Mouse (Mus musculus) heart, embryonic 12.5 days (tissue): ENCODE data around the gene Nsmce1. TPM values are rescaled to one million over a fixed set of nuclear protein-coding genes. Genes with fewer than 3 reads are reported as not detected.
A peak's percentile ranks its signal among the peaks of the same experiment; 100 is the strongest.

Experiments used
- ATAC-seq: fragments of 200-750 bp; cut with Nextera tagmentation; 2 replicates; pipeline ENCODE4 v1.8.0; 2017; ENCODE audit warnings: moderate TSS enrichment, moderate library complexity; ENCODE audit not compliant: insufficient number of reproducible peaks, low FRiP score
- H3K27ac ChIP-seq: fragments of 300-500 bp; sonication (generic); 2 replicates; pipeline ENCODE4 v1.5.1; 2016; ENCODE audit warnings: mild to moderate bottlenecking, moderate library complexity; ENCODE audit not compliant: poor library complexity, severe bottlenecking
- H3K27me3 ChIP-seq: fragments of 300-500 bp; sonication (generic); replicated peaks from 2 replicates; pipeline ENCODE4 v1.6.1; 2016; ENCODE audit warnings: mild to moderate bottlenecking, moderate library complexity
- H3K36me3 ChIP-seq: fragments of 300-500 bp; sonication (generic); 2 replicates; pipeline ENCODE4 v1.6.1; 2016; ENCODE audit warnings: mild to moderate bottlenecking, moderate library complexity
- H3K4me1 ChIP-seq: fragments of 300-500 bp; sonication (generic); replicated peaks from 2 replicates; pipeline ENCODE4 v1.6.1; 2016; ENCODE audit warnings: mild to moderate bottlenecking
- H3K4me2 ChIP-seq: fragments of 300-500 bp; sonication (generic); 2 replicates; pipeline ENCODE4 v1.6.1; 2016; ENCODE audit warnings: mild to moderate bottlenecking, moderate library complexity
- H3K4me3 ChIP-seq: fragments of 300-500 bp; sonication (generic); 2 replicates; pipeline ENCODE4 v1.5.1; 2016; ENCODE audit warnings: mild to moderate bottlenecking
- H3K9ac ChIP-seq: fragments of 300-500 bp; sonication (generic); 2 replicates; pipeline ENCODE4 v1.6.1; 2016; ENCODE audit warnings: mild to moderate bottlenecking, moderate library complexity
- H3K9me3 ChIP-seq: fragments of 300-500 bp; sonication (generic); replicated peaks from 2 replicates; pipeline ENCODE4 v1.6.1; 2016; ENCODE audit warnings: mild to moderate bottlenecking, moderate library complexity
- WGBS: fragments of 180-500 bp; shearing (Covaris S2); methylation state at CpG from one replicate; pipeline ENCODE4 v1.1.7; 2016; 5-methylcytosine and 5-hydroxymethylcytosine counted together
- polyA plus RNA-seq: library from polyadenylated mRNA; unstranded; fragments of >200 nt; fragmentation: Nextera tagmentation; extraction: Ambion mirVana; gene quantifications from 2 replicates; pipeline ENCODE4 v1.2.1, GENCODE M21; 2016

Gene Nsmce1
- polyA plus RNA-seq = 97.1 and 98.8 TPM in 2 replicates

DNA sequence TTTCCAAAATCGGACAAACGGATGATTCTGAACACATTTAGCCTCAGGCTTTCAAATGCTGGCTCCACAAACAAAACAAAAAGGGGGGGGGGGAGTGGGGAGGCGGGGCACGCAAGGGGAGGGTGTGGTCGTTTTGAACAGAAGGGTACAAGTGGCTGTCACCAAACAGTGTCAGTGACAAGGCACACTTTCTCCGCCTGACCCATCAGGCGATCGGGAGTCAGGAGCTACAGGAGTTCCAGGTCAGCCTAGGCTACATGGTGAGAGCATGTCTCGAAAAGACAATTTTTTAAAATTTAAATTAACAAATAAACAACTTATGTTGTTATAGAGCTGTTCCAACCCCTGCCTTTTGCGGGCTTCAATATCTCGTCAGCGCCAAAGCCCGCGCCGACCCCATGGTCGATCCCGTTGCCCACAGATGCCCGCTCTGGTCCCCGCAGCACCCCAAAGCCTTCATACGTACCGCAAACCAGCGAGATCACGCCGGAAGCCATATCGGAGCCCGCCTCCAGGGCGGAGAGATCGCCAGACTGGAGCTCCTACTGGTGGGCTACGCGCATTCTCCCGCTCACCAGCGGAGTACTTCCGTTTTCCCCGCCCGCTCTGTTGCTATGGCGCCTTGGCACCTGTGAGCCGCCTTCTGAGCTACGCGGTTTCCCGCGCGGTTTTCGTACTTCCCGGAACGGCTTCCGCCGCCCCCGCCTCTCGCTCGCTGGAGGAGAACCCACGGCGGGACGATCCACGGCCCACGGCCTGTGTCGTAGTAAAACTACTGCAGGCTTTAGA lies at the start of gene Nsmce1:
Gene Nsmce1, minus strand, starts transcription at position 650 of the 789 bp plus-strand sequence.
- Histone ChIP-seq H3K36me3 (peaks cover 8% of the 10 kb centered on the region), H3K27me3 (no peaks in the 10 kb centered on the region), H3K4me1 (peaks cover 16% of the 10 kb centered on the region), H3K27ac (peak within 1 kb of the TSS; percentile 73), H3K9ac (peak within 1 kb of the TSS; percentile 85), H3K4me2 (peak within 1 kb of the TSS; percentile 81), H3K4me3 (peak within 1 kb of the TSS; percentile 76), H3K9me3 (no peaks in the 10 kb centered on the region)
- peak; percentile 97 for ATAC-seq
- WGBS = under 1% methylated on average over 56 of the region's 56 CpGs

DNA sequence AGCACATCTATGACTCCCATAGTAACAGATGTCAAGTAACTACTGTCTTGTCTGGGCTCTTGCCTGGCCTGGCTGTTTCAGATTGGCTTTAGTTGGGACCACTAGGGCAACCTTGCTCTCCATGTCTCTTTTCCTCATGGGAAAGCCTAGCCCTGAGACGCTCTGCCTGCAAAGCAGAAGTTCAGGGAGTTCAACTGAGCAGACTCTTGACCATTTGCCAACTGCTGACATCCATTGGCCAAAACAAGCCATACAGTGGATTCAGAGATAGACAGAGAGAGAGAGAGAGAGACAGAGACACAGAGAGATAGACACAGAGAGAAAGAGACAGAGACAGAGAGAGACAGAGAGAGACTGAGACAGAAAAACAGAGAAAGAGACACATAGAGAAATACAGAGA lies 49.6 kb upstream of the Nsmce1 start:
- no peak overlapping the region for H3K27ac ChIP-seq
- no peak overlapping the region for H3K9ac ChIP-seq
- WGBS = 75% methylated on average over 1 of the region's 1 CpGs
- no peaks in the 10 kb centered on the region for H3K36me3 ChIP-seq
- no peak overlapping the region for H3K4me2 ChIP-seq
- ATAC-seq = no peak
- no peaks in the 10 kb centered on the region for H3K4me1 ChIP-seq
- no peaks in the 10 kb centered on the region for H3K9me3 ChIP-seq
- H3K27me3 ChIP-seq = no peaks in the 10 kb centered on the region
- no peak overlapping the region for H3K4me3 ChIP-seq

- no peak overlapping the region for H3K9ac ChIP-seq
- no peaks in the 10 kb centered on the region for H3K36me3 ChIP-seq
- H3K27ac ChIP-seq = no peak overlapping the region
- H3K9me3 ChIP-seq = peaks cover 1% of the 10 kb centered on the region
- H3K4me3 ChIP-seq = no peak overlapping the region
- H3K4me2 ChIP-seq = no peak overlapping the region
- H3K4me1 ChIP-seq = no peaks in the 10 kb centered on the region
- no peaks in the 10 kb centered on the region for H3K27me3 ChIP-seq
- ATAC-seq = no peak
- 77% methylated on average over 3 of the region's 3 CpGs for WGBS
Measured at GRCm38 (mm10) chr7:125539351-125539750, 48.0 kb upstream of the Nsmce1 start.

- no peak overlapping the region for H3K4me3 ChIP-seq
- no peaks in the 10 kb centered on the region for H3K36me3 ChIP-seq
- no peaks in the 10 kb centered on the region; the same call in 1 of the 2 replicates for H3K27me3 ChIP-seq
- no peak for ATAC-seq
- no peak overlapping the region for H3K9ac ChIP-seq
- H3K4me2 ChIP-seq = no peak overlapping the region
- 85% methylated on average over 9 of the region's 9 CpGs for WGBS
- no peaks in the 10 kb centered on the region for H3K4me1 ChIP-seq
- no peak overlapping the region for H3K27ac ChIP-seq
- no peaks in the 10 kb centered on the region for H3K9me3 ChIP-seq
Measured at GRCm38 (mm10) chr7:125527901-125528580, 36.6 kb upstream of the Nsmce1 start.

DNA sequence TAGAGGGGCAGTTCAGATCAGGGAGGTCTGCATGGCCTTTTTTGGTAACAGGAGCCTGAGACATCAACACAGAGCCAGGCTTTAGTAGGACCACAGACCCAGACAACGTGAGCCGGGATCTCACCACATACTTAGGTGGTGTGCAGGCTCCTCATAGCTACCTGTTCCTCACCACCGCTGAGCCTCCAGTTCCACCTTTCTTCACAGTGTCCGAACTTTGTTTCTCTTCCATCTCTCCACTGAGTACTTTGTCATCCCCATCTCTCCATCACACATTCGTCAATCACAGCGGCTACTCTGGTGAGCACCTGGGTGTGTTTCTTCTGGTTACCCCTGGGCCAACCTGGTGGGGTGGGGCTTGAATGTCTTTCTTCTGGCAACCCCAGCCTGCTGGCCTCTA lies 35.8 kb upstream of the Nsmce1 start:
- H3K9ac ChIP-seq = no peak overlapping the region
- H3K27ac ChIP-seq = no peak overlapping the region
- 88% methylated on average over 6 of the region's 6 CpGs for WGBS
- H3K4me3 ChIP-seq = no peak overlapping the region
- H3K9me3 ChIP-seq = no peaks in the 10 kb centered on the region
- H3K36me3 ChIP-seq = no peaks in the 10 kb centered on the region
- no peak overlapping the region for H3K4me2 ChIP-seq
- no peak for ATAC-seq
- no peaks in the 10 kb centered on the region; the same call in 1 of the 2 replicates for H3K27me3 ChIP-seq
- no peaks in the 10 kb centered on the region for H3K4me1 ChIP-seq

- ATAC-seq = peak; percentile 50; the same call in 1 of the 2 replicates
Measured at GRCm38 (mm10) chr7:125523051-125523450, 31.7 kb upstream of the Nsmce1 start.

DNA sequence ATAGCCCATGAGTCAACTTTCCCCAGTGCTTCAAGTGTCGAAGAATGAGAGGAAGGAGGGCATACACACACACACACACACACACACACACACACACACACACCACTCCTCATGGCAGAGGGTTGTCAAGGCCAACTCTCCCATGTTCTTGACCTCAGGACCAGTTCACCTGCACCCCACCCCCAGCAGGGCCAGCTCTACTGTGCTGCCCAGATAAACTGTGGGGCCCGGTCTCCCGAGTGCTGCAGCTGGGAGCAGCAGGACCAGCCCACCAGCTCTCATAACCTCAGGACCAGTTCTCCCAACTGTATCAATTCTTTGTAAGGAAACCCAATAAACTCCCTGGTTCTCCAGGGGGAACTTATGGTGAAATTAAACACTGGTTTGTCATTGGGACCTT lies 28.3 kb upstream of the Nsmce1 start:
- H3K9me3 ChIP-seq = no peaks in the 10 kb centered on the region; the same call in 1 of the 2 replicates
- 74% methylated on average over 3 of the region's 3 CpGs for WGBS
- no peak overlapping the region for H3K4me3 ChIP-seq
- H3K36me3 ChIP-seq = no peaks in the 10 kb centered on the region
- H3K27me3 ChIP-seq = no peaks in the 10 kb centered on the region
- H3K4me2 ChIP-seq = no peak overlapping the region
- H3K27ac ChIP-seq = no peak overlapping the region
- ATAC-seq = no peak
- no peak overlapping the region for H3K9ac ChIP-seq
- no peaks in the 10 kb centered on the region for H3K4me1 ChIP-seq

More at GRCm38 (mm10) chr7:125523051-125523450, 31.7 kb upstream of the Nsmce1 start:
- Histone ChIP-seq H3K36me3 (no peaks in the 10 kb centered on the region), H3K4me1 (no peaks in the 10 kb centered on the region), H3K27ac (no peak overlapping the region), H3K9me3 (no peaks in the 10 kb centered on the region; the same call in 1 of the 2 replicates), H3K27me3 (no peaks in the 10 kb centered on the region; the same call in 1 of the 2 replicates), H3K9ac (no peak overlapping the region), H3K4me3 (no peak overlapping the region), H3K4me2 (no peak overlapping the region)
- 24% methylated on average over 3 of the region's 3 CpGs for WGBS

GRCm38 (mm10) chr7:125517470-125517869 lies 26.1 kb upstream of the Nsmce1 start:
- Histone ChIP-seq H3K9ac (no peak overlapping the region), H3K27ac (no peak overlapping the region), H3K27me3 (no peaks in the 10 kb centered on the region), H3K4me3 (no peak overlapping the region), H3K4me2 (no peak overlapping the region), H3K4me1 (no peaks in the 10 kb centered on the region; the same call in 1 of the 2 replicates), H3K36me3 (no peaks in the 10 kb centered on the region), H3K9me3 (no peaks in the 10 kb centered on the region; the same call in 1 of the 2 replicates)
- ATAC-seq = no peak
- WGBS = 80% methylated on average over 6 of the region's 6 CpGs

DNA sequence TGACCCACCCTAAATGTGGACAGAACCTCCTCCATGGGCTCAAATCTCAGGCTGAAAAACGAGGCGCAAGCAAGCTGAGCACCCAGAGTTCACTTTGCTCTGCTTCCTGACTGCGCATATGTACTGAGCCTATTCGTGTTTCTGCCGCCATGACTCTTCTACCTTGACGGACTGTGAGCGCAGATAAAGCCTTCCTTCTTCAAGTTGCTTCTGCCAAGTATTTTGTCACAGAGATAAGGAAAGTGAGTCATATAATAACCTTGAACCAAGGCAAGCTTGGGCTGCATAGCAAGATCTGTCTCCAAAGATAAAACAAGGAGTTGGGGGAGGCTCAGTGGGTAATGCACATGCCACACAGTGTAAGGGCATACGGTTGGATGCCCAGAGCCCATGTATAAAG lies 25.3 kb upstream of the Nsmce1 start:
- Histone ChIP-seq H3K4me2 (no peak overlapping the region), H3K4me3 (no peak overlapping the region), H3K36me3 (no peaks in the 10 kb centered on the region), H3K4me1 (no peaks in the 10 kb centered on the region; the same call in 1 of the 2 replicates), H3K27me3 (no peaks in the 10 kb centered on the region), H3K9ac (no peak overlapping the region), H3K9me3 (no peaks in the 10 kb centered on the region; the same call in 1 of the 2 replicates), H3K27ac (no peak overlapping the region)
- no peak for ATAC-seq
- 65% methylated on average over 8 of the region's 8 CpGs for WGBS

DNA sequence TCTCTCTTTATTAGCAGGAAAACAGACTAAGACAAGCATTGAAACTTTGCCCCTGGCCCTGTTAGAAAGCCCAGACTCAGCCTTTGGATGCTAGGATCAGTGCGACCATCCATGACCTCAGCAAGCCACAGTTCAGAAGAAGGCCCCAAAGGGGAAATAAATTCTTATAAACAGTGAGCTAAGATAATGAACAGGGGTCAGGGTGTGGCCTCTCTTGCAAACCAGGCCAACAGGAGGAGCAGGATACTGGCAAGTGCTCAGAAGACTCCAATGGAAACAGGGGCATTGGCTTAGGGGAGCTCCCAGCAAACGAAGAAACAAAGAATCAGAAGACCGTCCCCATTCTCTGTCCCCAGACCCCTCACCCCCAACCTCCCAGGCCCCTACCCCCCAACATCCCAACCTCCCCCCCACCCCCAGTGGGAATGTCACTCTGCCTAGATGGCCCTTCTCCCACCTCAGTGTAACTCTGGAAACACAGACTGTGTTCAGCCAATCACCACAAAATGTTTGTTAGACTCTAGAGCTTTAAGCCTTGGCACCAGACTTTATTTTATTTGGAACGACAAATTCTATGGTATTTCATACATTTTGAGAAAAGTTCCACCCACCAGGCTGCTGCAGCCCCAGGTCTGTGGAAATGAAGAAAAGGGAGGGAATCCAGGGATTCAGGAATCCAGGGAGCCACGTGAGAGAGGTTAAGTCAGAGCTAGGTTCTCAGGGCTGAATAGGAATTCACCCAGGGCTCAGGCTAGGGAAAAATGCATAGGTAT lies 23.9 kb upstream of the Nsmce1 start:
- ATAC-seq = no peak
- no peak overlapping the region for H3K4me2 ChIP-seq
- H3K4me1 ChIP-seq = no peaks in the 10 kb centered on the region; the same call in 1 of the 2 replicates
- WGBS = 82% methylated on average over 5 of the region's 5 CpGs
- no peak overlapping the region for H3K9ac ChIP-seq
- no peaks in the 10 kb centered on the region for H3K36me3 ChIP-seq
- H3K27ac ChIP-seq = no peak overlapping the region
- no peak overlapping the region for H3K4me3 ChIP-seq
- no peaks in the 10 kb centered on the region; the same call in 1 of the 2 replicates for H3K9me3 ChIP-seq
- no peaks in the 10 kb centered on the region for H3K27me3 ChIP-seq

DNA sequence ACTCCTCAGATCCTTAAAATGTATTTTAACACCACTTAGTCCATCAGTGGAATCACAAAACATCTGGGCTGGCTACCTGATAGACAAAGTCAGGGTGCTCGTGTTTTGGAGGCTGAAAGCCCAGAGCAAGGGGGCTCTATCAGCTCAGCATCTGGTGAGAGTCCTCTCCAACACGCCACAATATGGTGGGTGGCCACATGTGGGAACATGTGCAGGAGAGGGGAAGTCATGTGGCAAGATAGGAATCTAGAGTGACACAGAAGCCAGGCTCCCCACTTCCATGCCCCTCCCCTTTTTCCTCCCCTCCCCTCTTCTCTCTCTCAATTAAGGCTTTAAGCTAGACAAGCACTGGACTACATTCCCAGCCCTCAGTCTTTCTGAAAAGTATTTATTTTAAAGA lies 20.5 kb upstream of the Nsmce1 start:
- Histone ChIP-seq H3K9me3 (no peaks in the 10 kb centered on the region), H3K27ac (no peak overlapping the region), H3K36me3 (no peaks in the 10 kb centered on the region), H3K4me2 (no peak overlapping the region), H3K4me3 (no peak overlapping the region), H3K27me3 (no peaks in the 10 kb centered on the region), H3K9ac (no peak overlapping the region), H3K4me1 (no peaks in the 10 kb centered on the region; the same call in 1 of the 2 replicates)
- 76% methylated on average over 2 of the region's 2 CpGs for WGBS
- ATAC-seq = no peak
